Mouse (Mus musculus) frontal cortex, postnatal 10 days (tissue): ENCODE measurements around the gene Ctr9.

Source experiments
- DNase-seq, 2 experiments: peaks; one replicate each; pipeline ENCODE4 v3.0.0; 2022; ENCODE audit warnings: low spot score in 2 of 2, mixed read lengths in 1 of 2

The Ctr9 gene

DNA sequence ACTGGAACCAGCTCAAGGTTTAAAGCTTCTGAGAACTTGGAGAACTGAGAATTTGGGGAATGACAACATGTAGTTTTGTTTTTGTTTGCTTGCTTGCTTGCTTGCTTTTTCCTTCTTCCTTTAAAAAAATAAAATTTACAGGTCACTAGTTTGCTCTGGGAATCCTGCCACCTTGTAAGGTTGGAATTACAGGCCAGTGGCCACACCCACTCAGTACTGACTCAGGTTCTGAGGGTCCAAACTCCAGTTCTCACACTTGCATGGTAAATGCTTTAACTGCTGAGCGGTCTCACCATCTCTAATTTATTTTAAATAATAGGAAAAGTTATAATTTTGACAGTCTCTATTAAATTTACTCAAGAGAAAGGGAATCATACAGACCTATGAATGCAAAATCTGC is 69.4 kb downstream of the Ctr9 start:
- no peak for DNase-seq
